Mouse (Mus musculus) T-helper 1 cell (primary cell): ENCODE measurements at regions not wholly inside any gene's neighbourhood (a gene's known extent, or its start where the extent isn't known, plus 50 kb on each side); places are given as distances from the start of the nearest gene placed in this dataset.
"Not testable (repeated sequence)": the region's sequence is repeated elsewhere in the genome, so short reads cannot be mapped to it uniquely, and the experiment has no call there.

Experiments
- in situ Hi-C: fragments of 300-600 bp; cut with MboI, MseI; formaldehyde crosslinking; loops from one replicate; pipeline ENCODE4 v1.15.1; 2025; ENCODE audit warnings: high pct_unique_total_duplicates

DNA sequence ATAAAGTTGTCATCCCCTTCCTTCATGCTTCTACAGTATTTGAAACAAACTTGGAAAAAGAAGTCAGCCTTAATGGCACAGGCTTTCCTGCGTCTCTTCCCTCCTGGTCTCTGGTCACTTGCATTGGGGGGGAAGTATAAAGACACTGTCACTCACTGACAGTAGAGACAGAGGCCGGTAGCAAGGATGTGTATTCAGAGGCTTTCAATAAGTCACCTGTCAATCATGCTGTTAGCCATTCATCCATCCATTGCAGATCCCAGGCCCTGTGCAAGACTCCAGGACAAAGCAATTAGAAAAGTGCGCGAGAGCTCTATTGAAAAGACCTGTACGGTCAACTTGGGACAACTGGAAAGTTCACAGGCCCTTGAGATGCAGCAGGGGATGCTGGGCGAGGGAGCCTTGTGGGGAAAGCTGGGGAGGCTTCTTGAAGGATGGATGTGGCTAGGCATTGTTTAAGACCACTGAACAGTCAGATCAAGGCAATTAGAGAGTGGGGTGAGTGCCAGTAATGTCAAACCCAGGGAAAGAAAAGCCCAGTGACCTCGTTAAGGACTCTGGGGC, 212.0 kb downstream of the Pten start:
- in situ Hi-C loops = no loop called here

DNA sequence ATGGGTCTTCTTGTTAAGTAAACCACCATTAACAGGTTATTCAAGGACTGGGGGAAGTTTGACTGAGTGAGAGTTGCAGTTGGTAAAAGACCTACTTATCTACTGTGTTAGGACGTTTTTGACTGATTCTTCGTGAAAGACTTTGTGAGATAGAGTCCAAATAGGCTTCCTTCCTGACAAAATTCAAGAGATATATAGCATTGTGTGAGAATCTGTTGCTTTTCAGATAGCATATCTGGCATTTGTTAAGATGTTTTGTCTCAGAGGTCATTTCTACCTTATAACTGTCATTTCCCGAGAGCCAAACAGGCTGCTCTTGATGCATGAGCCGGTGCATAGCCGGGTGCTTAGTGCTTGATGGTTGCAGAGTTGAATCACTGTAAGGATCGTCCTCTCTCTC, 214.8 kb downstream of the Pten start:
- in situ Hi-C loops = no loop called here

- in situ Hi-C loops = no loop called here
These were observed 215.8 kb downstream of the Pten start for GRCm38 (mm10) chr19:32973130-32973529.

DNA sequence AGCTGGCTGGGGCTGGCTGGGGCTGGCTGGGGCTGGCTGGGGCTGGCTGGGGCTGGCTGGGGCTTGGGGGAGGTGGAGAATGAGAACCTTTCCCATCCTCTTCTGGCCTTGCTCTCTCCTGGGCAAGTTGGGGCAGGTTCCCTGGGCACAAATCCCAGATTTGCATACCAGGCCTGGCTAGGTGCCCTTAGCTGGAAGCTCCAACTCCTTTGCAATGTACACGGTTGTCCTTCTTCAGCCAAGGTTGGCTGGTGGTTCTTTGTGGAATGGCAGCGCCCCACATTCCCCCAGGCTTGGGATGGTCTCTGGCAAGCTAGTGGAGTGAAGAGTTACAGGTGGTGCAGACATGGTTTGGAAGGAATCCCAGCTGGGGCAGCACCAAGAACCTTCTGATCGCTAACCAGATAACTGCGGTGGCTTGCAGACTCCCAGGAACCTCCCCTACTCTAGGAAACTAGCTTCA, 217.5 kb downstream of the Pten start:
- in situ Hi-C loops = no loop called here

DNA sequence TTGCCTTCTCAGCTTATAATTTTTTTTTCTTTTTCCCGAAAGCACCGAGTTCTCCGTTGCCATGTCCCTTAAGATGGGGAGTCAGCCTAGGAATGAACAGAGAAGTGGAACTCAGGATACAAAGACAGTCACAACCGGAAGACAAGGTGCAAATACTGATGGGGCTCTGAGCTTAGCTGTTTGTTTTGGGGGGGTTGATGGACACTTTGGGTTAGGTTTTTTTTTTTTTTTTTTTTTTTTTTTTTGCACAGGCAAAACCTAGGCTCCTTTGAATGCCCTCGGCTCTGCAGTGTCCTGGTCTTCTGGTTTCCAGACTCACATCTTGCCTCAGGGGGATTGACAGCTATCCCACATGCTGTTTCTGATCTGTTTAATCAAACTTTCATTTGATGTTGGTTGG, 218.0 kb downstream of the Pten start:
- in situ Hi-C loops = no loop called here

DNA sequence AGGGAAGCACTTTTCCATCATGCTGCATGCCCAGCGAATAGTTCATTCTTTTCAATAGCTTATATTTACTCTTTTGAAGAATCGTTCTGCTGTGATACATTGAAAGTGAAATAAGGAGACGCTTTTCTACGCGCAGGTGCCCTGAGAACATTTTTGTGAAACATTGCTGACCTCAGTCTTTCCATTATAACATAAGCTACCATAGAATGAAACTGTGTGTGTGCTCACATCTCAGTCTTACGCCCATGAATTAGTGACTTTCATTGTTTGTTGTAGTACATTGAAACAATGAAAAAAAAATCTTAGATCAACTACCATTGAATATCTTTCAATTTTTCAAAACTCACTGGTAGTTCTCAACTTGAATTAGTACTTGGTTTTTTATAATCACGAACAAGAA, 219.2 kb downstream of the Pten start:
- in situ Hi-C loops = no loop called here

DNA sequence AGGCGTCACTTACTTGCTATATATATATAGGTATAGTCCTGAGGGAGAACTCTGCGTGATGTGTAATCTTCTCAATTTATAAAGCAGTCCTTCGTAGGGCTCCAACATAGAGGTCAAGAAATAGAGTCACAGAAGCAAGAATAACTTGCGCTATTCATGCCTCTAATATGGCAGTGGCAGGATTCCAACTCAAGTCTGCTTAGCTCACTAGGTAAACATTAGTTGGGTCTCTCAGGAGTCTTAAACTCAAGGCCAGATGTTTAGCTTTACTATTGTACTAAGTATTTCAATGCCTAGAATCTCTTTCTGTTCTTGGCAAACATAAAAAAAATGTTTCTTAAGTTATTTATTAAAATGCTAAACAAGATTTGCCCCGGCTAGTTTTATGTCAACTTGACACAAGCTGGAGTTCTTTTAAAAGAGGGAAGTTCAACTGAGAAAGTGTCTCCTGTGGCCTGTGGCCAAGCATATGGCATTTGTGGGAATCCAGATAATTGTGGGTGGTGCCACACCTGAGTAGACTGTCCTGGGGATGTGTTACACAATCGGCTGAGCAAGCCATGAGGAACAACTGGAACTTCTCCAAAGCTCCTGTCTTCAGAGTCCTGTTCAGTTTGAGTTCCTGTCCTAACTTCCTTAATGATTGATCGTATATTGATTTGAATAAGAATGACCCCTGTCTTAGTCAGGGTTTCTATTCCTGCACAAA, 220.9 kb downstream of the Pten start:
- in situ Hi-C loops = no loop called here

DNA sequence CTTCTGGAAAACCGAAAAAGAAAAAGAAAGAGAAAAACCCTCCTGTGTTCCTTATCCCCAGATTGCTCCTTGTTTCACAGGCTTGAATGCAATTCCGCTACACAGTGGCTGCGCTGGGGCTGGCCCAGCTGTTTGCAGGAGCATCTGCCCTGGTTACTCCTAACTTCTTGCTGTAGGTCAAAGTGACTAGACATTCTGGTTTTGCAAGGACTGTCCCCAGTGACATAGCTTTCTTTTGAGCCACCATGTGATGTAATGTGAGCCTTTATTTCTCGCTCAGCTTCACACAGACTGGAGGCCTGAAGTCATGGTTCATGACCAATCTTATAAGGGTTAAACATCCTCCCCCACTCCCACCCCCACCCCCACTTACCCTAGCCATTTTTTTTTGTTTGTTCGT, 222.8 kb downstream of the Pten start:
- in situ Hi-C loops = loop anchor here (10.0 kb wide), 2 partner anchors 705 to 1745 kb away; no protein-coding TSS in a partner anchor

- in situ Hi-C loops = loop anchor here (5.0 to 10.0 kb wide), 3 partner anchors 81 to 1736 kb away; no protein-coding TSS in a partner anchor
These were observed 231.4 kb downstream of the Pten start for GRCm38 (mm10) chr19:32988713-32989112.

- in situ Hi-C loops = loop anchor here (5.0 to 10.0 kb wide), 3 partner anchors 82 to 1735 kb away; no protein-coding TSS in a partner anchor
These were observed 232.0 kb downstream of the Pten start for GRCm38 (mm10) chr19:32989346-32989745.

DNA sequence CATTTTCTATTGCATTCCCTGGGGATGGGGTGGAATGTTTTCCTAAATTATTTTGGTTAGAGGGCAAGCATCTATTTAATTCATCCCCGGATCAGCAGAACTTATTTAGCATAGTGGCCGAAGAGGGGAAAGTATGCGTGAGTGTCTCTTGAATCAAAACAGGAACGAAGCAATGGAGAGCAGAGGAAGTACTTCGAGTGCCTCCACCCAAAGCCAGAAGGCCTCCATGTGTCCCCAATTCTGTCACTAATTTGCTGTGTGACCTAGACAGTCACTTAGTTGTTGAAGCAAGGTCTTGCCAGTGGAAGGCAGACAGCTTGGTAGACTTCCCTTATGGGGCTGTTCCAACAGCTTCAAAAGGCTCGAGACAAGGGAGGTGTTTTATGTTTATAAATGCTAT, 233.3 kb downstream of the Pten start:
- in situ Hi-C loops = loop anchor here (5.0 kb wide), 1 partner anchor 33 kb away; no protein-coding TSS in a partner anchor

- in situ Hi-C loops = no loop called here
These were observed 241.4 kb downstream of the Pten start for GRCm38 (mm10) chr19:32998576-32999170.

GRCm38 (mm10) chr19:33007582-33007981, 250.3 kb downstream of the Pten start:
- in situ Hi-C loops = no loop called here

- in situ Hi-C loops = no loop called here
These were observed 250.8 kb downstream of the Pten start for GRCm38 (mm10) chr19:33008076-33008475.

DNA sequence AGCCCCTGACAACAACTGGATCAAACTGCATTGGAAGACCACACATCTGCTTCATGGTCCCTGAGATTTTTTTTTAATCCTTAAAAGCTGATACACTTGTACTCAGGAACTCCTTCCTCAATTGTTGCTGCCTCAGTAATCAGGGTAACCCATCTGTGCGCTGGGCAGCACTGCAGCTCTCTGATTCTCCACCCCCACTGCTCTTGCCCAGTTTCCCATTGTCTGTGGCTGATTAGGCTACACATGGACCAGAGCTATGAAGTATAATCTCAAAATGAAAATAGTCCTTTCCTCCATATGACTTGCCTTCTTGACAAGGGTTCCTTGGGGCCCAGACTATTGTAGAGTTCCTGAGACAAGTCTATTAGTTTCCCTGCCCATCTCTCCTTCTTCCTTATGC, 251.5 kb downstream of the Pten start:
- in situ Hi-C loops = no loop called here

GRCm38 (mm10) chr19:33010886-33011446, 253.7 kb downstream of the Pten start:
- in situ Hi-C loops = no loop called here

- in situ Hi-C loops = not testable (repeated sequence)
These were observed 257.6 kb downstream of the Pten start for GRCm38 (mm10) chr19:33014879-33015278.

- in situ Hi-C loops = no loop called here
These were observed 263.9 kb downstream of the Pten start for GRCm38 (mm10) chr19:33021161-33021560.

DNA sequence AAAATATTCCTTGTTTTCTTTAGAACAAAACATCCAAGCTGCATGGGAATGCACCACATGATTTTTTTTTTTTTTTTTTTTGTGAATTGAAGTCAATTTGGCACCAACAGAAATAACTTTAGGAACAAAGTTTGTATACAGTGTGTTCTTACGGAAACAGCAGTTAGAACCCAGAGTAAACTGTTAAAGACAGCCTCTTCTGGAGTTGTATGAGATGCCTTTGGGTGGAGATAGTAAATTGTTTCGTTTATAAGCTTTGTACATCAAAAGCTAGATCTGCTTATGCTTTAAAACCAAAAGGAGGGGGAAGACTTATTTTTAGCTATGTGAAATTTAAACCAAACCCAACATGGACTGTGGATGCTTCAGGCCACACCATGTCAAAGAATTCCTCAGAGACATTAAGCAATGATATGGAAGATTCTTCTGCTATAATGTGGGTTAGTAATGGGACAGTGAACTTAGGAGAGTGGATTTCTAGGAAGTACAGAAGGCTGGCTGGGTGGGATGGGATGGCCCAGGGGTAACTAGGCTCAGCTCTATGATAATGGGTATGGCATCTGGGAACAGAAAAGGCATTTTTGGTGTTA, 265.6 kb downstream of the Pten start:
- in situ Hi-C loops = no loop called here

DNA sequence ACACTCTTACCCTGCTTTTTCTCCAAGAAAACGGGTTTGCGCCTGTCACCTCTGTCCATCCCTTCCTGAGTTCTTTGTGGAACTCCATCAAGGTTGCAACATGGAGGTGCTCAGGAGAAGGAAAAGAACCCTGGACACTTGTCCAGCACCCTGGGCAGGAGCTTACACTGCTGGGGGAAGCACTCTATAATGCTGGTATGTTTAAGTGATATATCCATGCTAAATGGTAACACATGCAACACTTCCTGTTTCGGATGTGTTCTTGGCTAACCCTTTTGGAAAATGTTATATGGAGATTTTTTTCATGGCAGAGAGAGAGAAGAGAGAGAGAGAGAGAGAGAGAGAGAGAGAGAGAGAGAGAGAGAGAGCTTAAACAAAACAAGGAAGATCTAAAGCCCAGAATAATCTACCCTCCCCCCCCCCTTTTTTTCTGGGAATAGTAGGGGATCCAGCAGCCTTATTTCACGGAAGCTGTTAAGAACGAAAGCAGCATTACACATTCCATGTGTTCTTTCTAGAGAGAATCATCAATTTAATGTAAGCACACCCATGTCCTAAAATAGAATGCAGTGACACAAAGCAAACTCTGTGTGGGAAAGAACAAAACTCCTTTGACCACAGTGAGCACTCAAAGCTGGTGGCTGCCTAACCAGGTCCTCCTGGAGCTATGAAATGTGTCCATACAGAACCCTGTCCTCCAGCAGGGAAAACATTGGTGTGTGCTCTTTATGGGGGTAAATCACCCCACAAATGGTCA, 272.6 kb downstream of the Pten start:
- in situ Hi-C loops = no loop called here

DNA sequence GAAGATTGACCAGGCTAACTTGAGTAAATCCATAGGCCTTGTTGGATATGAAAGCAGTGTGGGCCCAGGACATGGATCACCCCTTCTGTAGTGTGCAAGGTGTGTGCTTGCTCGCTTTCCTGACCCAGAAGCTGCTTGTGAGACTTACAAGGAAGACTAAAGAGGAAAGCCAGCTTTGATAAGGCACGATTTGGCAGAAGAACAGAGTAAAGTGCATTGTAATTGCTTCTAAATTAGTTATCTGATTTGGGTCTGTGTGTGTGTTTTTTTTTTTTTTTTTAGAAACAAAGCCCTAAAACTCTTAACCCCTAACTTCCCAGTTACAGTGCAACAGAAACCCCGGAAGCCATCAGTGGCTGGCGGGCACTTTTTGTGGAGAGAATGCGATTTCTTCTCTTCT, 283.2 kb downstream of the Pten start:
- in situ Hi-C loops = no loop called here
